ENCODE assay signal across 16 mouse cellular contexts in genomic region chr7:28921178-28921577, GRCm38 (mm10). TPM values are rescaled to one million over a fixed set of nuclear protein-coding genes. Genes with fewer than 3 reads are reported as not detected.
DNase-seq lines count a peak whose midpoint lies in the region; ATAC-seq and TF ChIP-seq lines count a peak whose summit lies in the region.
"Had no signal": no experiment of that assay in that cellular context is flagged by ENCODE, and none has a peak within 500 bp of the region (broad histone marks: within the 10 kb centered on the region; RNA-seq: fewer than 3 reads in every experiment).

No protein-coding gene starts in this region.

- DNase-seq in heart, adult 8-10 months (ENCODE audit: low spot score): no peak
- no peak for DNase-seq in adrenal gland, postnatal 36 days
- no peak for DNase-seq in gastrocnemius, postnatal 36 days
- DNase-seq: cerebellum, postnatal 36 days; forebrain, postnatal 0 days; kidney, postnatal 36 days; lung, adult 2 months had no signal

- H3K4me1 ChIP-seq in heart, embryonic 14.5 days (ENCODE audit: control insufficient read depth in 2 of 2, insufficient read depth in 2 of 2, low read length in 2 of 2): peaks cover 74 to 88% of the 10 kb centered on the region in 2 experiments
- peaks cover 42% of the 10 kb centered on the region for H3K4me1 ChIP-seq in neural tube, embryonic 14.5 days (ENCODE audit: control insufficient read depth, insufficient read depth, low read length)
- peaks cover 93% of the 10 kb centered on the region for H3K4me1 ChIP-seq in neural tube, embryonic 15.5 days
- peaks cover 25% of the 10 kb centered on the region for H3K4me1 ChIP-seq in intestine, postnatal 0 days (replicated peaks; ENCODE audit: control insufficient read depth, insufficient read depth, low read length)
- H3K4me1 ChIP-seq in small intestine, adult 2 months (ENCODE audit: control insufficient read depth, insufficient read depth, insufficient read length, low read length): peaks cover 63% of the 10 kb centered on the region

- no peak overlapping the region for H3K4me3 ChIP-seq in heart, embryonic 14.5 days (ENCODE audit: control insufficient read depth in 1 of 2, insufficient read depth in 1 of 2, low read depth in 1 of 2, low read length in 2 of 2)
- no peak overlapping the region for H3K4me3 ChIP-seq in neural tube, embryonic 14.5 days (ENCODE audit: low read depth, low read length)
- H3K4me3 ChIP-seq in neural tube, embryonic 15.5 days (replicated peaks): no peak overlapping the region
- no peak overlapping the region for H3K4me3 ChIP-seq in intestine, postnatal 0 days (ENCODE audit: low read depth, low read length)
- H3K4me3 ChIP-seq in small intestine, adult 2 months (ENCODE audit: low read depth, low read length): no peak overlapping the region
- H3K4me3 ChIP-seq: erythroblast, embryonic 14.5 days; myocyte had no signal

- 33% methylated on average over 3 of the region's 3 CpGs for WGBS in heart, embryonic 14.5 days
- WGBS in neural tube, embryonic 14.5 days: 88% methylated on average over 3 of the region's 3 CpGs
- 87% methylated on average over 3 of the region's 3 CpGs for WGBS in neural tube, embryonic 15.5 days
- 62% methylated on average over 3 of the region's 3 CpGs for WGBS in intestine, postnatal 0 days
- WGBS in small intestine, adult 2 months: 48% methylated on average over 3 of the region's 3 CpGs

- intact Hi-C loops in gastrocnemius, postnatal 36 days (cut with DNase I): loop anchor here (5.0 kb wide), 1 partner anchor 36 kb away; no protein-coding TSS in a partner anchor

- TF ChIP-seq CTCF in intestine, postnatal 0 days (IDR thresholded peaks at IDR 0.05; ENCODE audit: low read depth): no peak
- no peak for TF ChIP-seq CTCF in small intestine, adult 2 months (IDR thresholded peaks at IDR 0.05; ENCODE audit: extremely low read depth, insufficient read length, insufficient replicate concordance, low read depth, low read length)

- no peaks in the 10 kb centered on the region for H3K27me3 ChIP-seq in heart, embryonic 14.5 days (ENCODE audit: control insufficient read depth, insufficient read depth, low read length)
- H3K27me3 ChIP-seq in neural tube, embryonic 14.5 days (ENCODE audit: control insufficient read depth, insufficient read depth, low read length): no peaks in the 10 kb centered on the region
- H3K27me3 ChIP-seq in neural tube, embryonic 15.5 days (replicated peaks): no peaks in the 10 kb centered on the region
- no peaks in the 10 kb centered on the region for H3K27me3 ChIP-seq in intestine, postnatal 0 days (replicated peaks; ENCODE audit: control insufficient read depth, insufficient read depth, low read length)
- H3K27me3 ChIP-seq in small intestine, adult 2 months (ENCODE audit: control insufficient read depth, insufficient read depth, low read length): no peaks in the 10 kb centered on the region

- ATAC-seq in heart, embryonic 14.5 days (ENCODE audit: insufficient number of reproducible peaks, insufficient read depth, low FRiP score, low read depth): no peak
- ATAC-seq in neural tube, embryonic 14.5 days (ENCODE audit: low read depth): no peak
- no peak for ATAC-seq in neural tube, embryonic 15.5 days (ENCODE audit: low FRiP score)
- no peak for ATAC-seq in intestine, postnatal 0 days
- ATAC-seq: forebrain, postnatal 0 days; inflammation-experienced regulatory T-cells, adult 6 months had no signal

- H3K36me3 ChIP-seq in heart, embryonic 14.5 days (ENCODE audit: control insufficient read depth, insufficient read depth, low read length): peaks cover 37% of the 10 kb centered on the region
- H3K36me3 ChIP-seq in neural tube, embryonic 14.5 days (ENCODE audit: control insufficient read depth, insufficient read depth, low read length): peaks cover 9% of the 10 kb centered on the region; the same call in 1 of the 2 replicates
- peaks cover 22% of the 10 kb centered on the region for H3K36me3 ChIP-seq in neural tube, embryonic 15.5 days
- H3K36me3 ChIP-seq in intestine, postnatal 0 days (ENCODE audit: control insufficient read depth, insufficient read depth): peaks cover 22% of the 10 kb centered on the region
- H3K36me3 ChIP-seq in small intestine, adult 2 months (ENCODE audit: control insufficient read depth, insufficient read depth, low read length): peaks cover 44% of the 10 kb centered on the region

- no peaks in the 10 kb centered on the region for H3K9me3 ChIP-seq in heart, embryonic 14.5 days (ENCODE audit: control insufficient read depth, low read length)
- H3K9me3 ChIP-seq in neural tube, embryonic 14.5 days (ENCODE audit: control insufficient read depth, low read length): no peaks in the 10 kb centered on the region
- no peaks in the 10 kb centered on the region for H3K9me3 ChIP-seq in neural tube, embryonic 15.5 days (replicated peaks)
- no peaks in the 10 kb centered on the region for H3K9me3 ChIP-seq in intestine, postnatal 0 days (ENCODE audit: control insufficient read depth)

- TF ChIP-seq POLR2A in small intestine, adult 2 months (IDR thresholded peaks at IDR 0.05; ENCODE audit: low read depth, low read length): no peak

- peak overlapping the region; percentile 95 to 99 for H3K27ac ChIP-seq in heart, embryonic 14.5 days (replicated peaks in 1 of 2; ENCODE audit: control insufficient read depth in 1 of 2, insufficient read depth in 1 of 2, low read depth in 2 of 2, low read length in 2 of 2)
- 0 out of 2 replicates have a peak overlapping the region, but pooled peaks have one; percentile 3 for H3K27ac ChIP-seq in neural tube, embryonic 14.5 days (ENCODE audit: low read depth, low read length)
- H3K27ac ChIP-seq in neural tube, embryonic 15.5 days (replicated peaks): no peak overlapping the region
- H3K27ac ChIP-seq in intestine, postnatal 0 days (ENCODE audit: low read depth, low read length): peak overlapping the region; percentile 65
- H3K27ac ChIP-seq in small intestine, adult 2 months (ENCODE audit: insufficient read depth, low read depth, low read length): peak overlapping the region; percentile 99

- H3K4me2 ChIP-seq in heart, embryonic 14.5 days (ENCODE audit: low read length): no peak overlapping the region
- H3K4me2 ChIP-seq in neural tube, embryonic 14.5 days (ENCODE audit: low read depth, low read length): no peak overlapping the region
- H3K4me2 ChIP-seq in neural tube, embryonic 15.5 days: no peak overlapping the region
- no peak overlapping the region for H3K4me2 ChIP-seq in intestine, postnatal 0 days (replicated peaks; ENCODE audit: low read depth)

- H3K9ac ChIP-seq in heart, embryonic 14.5 days (ENCODE audit: low read length): peak overlapping the region; percentile 22; the same call in 1 of the 2 replicates
- no peak overlapping the region for H3K9ac ChIP-seq in neural tube, embryonic 14.5 days (replicated peaks; ENCODE audit: low read depth, low read length)
- no peak overlapping the region for H3K9ac ChIP-seq in neural tube, embryonic 15.5 days (replicated peaks)
- no peak overlapping the region for H3K9ac ChIP-seq in intestine, postnatal 0 days (ENCODE audit: low read depth, low read length)
- H3K9ac ChIP-seq: forebrain, postnatal 0 days had no signal

RNA-seq across cellular contexts. Expression of gene Capn12, which starts 40.0 kb away (rescaled TPM):
- polyA plus RNA-seq in heart, embryonic 14.5 days (2014; fragmentation: Nextera tagmentation; extraction: Ambion mirVana): 0.27 and 0.46 TPM in 2 replicates
- total RNA-seq in heart, adult 8-10 months (2022): under 1 TPM; 0.12 to 0.32 (median 0.23) TPM
- 0.46 and 0.90 TPM in 2 replicates for polyA plus RNA-seq in neural tube, embryonic 14.5 days (2014; fragmentation: Nextera tagmentation; extraction: Ambion mirVana)
- 0.35 and 0.60 TPM in 2 replicates for polyA plus RNA-seq in neural tube, embryonic 15.5 days (2015; fragmentation: Nextera tagmentation; extraction: Ambion mirVana)
- 0.25 and 0.37 TPM in 2 replicates for polyA plus RNA-seq in intestine, postnatal 0 days (2015; fragmentation: Nextera tagmentation; extraction: Ambion mirVana)
- 0.08 and 0.10 TPM in 2 replicates for polyA plus RNA-seq in small intestine, adult 2 months (2012; rRNA removed)
- under 1 TPM; 0.30 to 0.33 TPM for total RNA-seq in adrenal gland, postnatal 36 days (2021)
- total RNA-seq in gastrocnemius, postnatal 36 days (2021): under 1 TPM in 1 of 2 experiments, not detected in 1; 0.15 TPM
- total RNA-seq: forebrain, postnatal 0 days had no signal
- polyA plus RNA-seq: erythroblast, embryonic 14.5 days had no signal

RNA-seq across cellular contexts. Expression of gene Actn4, which starts 41.0 kb away (rescaled TPM):
- 221 and 228 TPM in 2 replicates for polyA plus RNA-seq in heart, embryonic 14.5 days (2014; fragmentation: Nextera tagmentation; extraction: Ambion mirVana)
- total RNA-seq in heart, adult 8-10 months (2022): 10 to 100 TPM; 57.8 to 82.0 (median 75.8) TPM
- 109 and 143 TPM in 2 replicates for polyA plus RNA-seq in neural tube, embryonic 14.5 days (2014; fragmentation: Nextera tagmentation; extraction: Ambion mirVana)
- polyA plus RNA-seq in neural tube, embryonic 15.5 days (2015; fragmentation: Nextera tagmentation; extraction: Ambion mirVana): 141 and 177 TPM in 2 replicates
- polyA plus RNA-seq in intestine, postnatal 0 days (2015; fragmentation: Nextera tagmentation; extraction: Ambion mirVana): 293 and 319 TPM in 2 replicates
- polyA plus RNA-seq in small intestine, adult 2 months (2012; rRNA removed): 506 and 1,069 TPM in 2 replicates
- 100 to 1,000 TPM; 193 to 252 TPM for total RNA-seq in adrenal gland, postnatal 36 days (2021)
- 10 to 100 TPM; 31.6 to 35.1 TPM for total RNA-seq in gastrocnemius, postnatal 36 days (2021)

RNA-seq across cellular contexts. Expression of gene Lgals7, which starts 57.5 kb away (rescaled TPM):
- polyA plus RNA-seq in heart, embryonic 14.5 days (2014; fragmentation: Nextera tagmentation; extraction: Ambion mirVana): 1.3 and 2.6 TPM in 2 replicates
- total RNA-seq in heart, adult 8-10 months (2022): 1 to 10 TPM in 1 of 4 experiments, not detected in 3; 1.3 TPM
- 1.8 and 2.6 TPM in 2 replicates for polyA plus RNA-seq in neural tube, embryonic 14.5 days (2014; fragmentation: Nextera tagmentation; extraction: Ambion mirVana)
- 3.3 and 4.8 TPM in 2 replicates for polyA plus RNA-seq in neural tube, embryonic 15.5 days (2015; fragmentation: Nextera tagmentation; extraction: Ambion mirVana)
- polyA plus RNA-seq in intestine, postnatal 0 days (2015; fragmentation: Nextera tagmentation; extraction: Ambion mirVana): 1.0 and 2.0 TPM in 2 replicates
- polyA plus RNA-seq in small intestine, adult 2 months (2012; rRNA removed): 2.4 TPM in 1 of 2 replicates, not detected in the other
- under 1 TPM; 0.72 to 0.86 TPM for total RNA-seq in adrenal gland, postnatal 36 days (2021)
- not detected for total RNA-seq in gastrocnemius, postnatal 36 days (2021)
- total RNA-seq: left cerebral cortex, adult 8-10 months had no signal
- polyA plus RNA-seq: erythroblast, embryonic 14.5 days had no signal
